Comparison of ENCODE assay signal across 8 mouse cellular contexts in the genomic region with DNA sequence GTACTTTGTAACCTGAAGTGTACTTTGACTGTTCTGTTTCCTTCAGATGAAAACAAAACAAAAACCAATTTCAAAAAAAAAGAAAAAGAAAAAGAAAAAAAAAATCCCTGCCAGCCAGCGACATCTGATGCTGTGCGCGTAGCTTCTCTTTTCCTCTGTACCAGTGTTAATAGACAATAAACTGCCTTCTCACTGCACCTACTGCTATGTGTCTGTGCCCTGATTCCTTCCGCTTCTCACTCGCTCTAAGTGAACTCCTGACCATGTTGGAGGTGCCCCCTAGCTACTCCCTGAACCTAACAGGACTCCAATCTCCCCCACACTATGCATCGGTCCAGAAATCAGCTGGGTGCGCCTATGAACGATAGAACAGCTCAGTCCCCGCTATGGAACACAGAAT. TPM values are rescaled to one million over a fixed set of nuclear protein-coding genes. Genes with fewer than 3 reads are reported as not detected.
DNase-seq lines count a peak whose midpoint lies in the region; ATAC-seq and TF ChIP-seq lines count a peak whose summit lies in the region.

TSS of gene Akap2 (plus strand) at position 304 of the 400 bp plus-strand sequence.

- no peak for TF ChIP-seq CTCF in gastrocnemius, adult 2 months (IDR thresholded peaks at IDR 0.05)

- no peak for DNase-seq in neural tube, embryonic 11.5 days (ENCODE audit: low spot score)
- DNase-seq in neural tube, embryonic 10.5 days (ENCODE audit: extremely low spot score, low spot score): no peak
- no peak for DNase-seq in gastrocnemius, adult 2 months
- no peak for DNase-seq in embryo, embryonic 11 days
- DNase-seq in lung, postnatal 25 days (ENCODE audit: low spot score): no peak

- H3K27ac ChIP-seq in neural tube, embryonic 11.5 days (ENCODE audit: low read depth, low read length): no peak within 1 kb of the TSS
- no peak within 1 kb of the TSS for H3K27ac ChIP-seq in gastrocnemius, adult 2 months
- no peak within 1 kb of the TSS for H3K27ac ChIP-seq in hindbrain, embryonic 12.5 days
- H3K27ac ChIP-seq in midbrain, embryonic 13.5 days: no peak within 1 kb of the TSS

- H3K36me3 ChIP-seq in neural tube, embryonic 11.5 days (ENCODE audit: control insufficient read depth, insufficient read depth, low read length): no peaks in the 10 kb centered on the region
- H3K36me3 ChIP-seq in hindbrain, embryonic 12.5 days: no peaks in the 10 kb centered on the region
- no peaks in the 10 kb centered on the region for H3K36me3 ChIP-seq in midbrain, embryonic 13.5 days

- no peak for ATAC-seq in neural tube, embryonic 11.5 days (ENCODE audit: insufficient read depth, low FRiP score, low TSS enrichment)
- no peak for ATAC-seq in hindbrain, embryonic 12.5 days (ENCODE audit: low FRiP score)
- ATAC-seq in midbrain, embryonic 13.5 days: no peak
- ATAC-seq in megakaryocyte-erythroid progenitor cell, adult 5-6 weeks (replicated peaks; ENCODE audit: low FRiP score, low TSS enrichment, poor library complexity, severe bottlenecking): no peak

- no peak within 1 kb of the TSS for H3K4me3 ChIP-seq in neural tube, embryonic 11.5 days (ENCODE audit: low read depth, low read length)
- H3K4me3 ChIP-seq in gastrocnemius, adult 2 months: no peak within 1 kb of the TSS
- no peak within 1 kb of the TSS for H3K4me3 ChIP-seq in hindbrain, embryonic 12.5 days
- H3K4me3 ChIP-seq in midbrain, embryonic 13.5 days (replicated peaks): no peak within 1 kb of the TSS

- H3K4me2 ChIP-seq in neural tube, embryonic 11.5 days (ENCODE audit: low read depth): no peak within 1 kb of the TSS
- no peak within 1 kb of the TSS for H3K4me2 ChIP-seq in hindbrain, embryonic 12.5 days (replicated peaks)
- no peak within 1 kb of the TSS for H3K4me2 ChIP-seq in midbrain, embryonic 13.5 days (replicated peaks)

- no peaks in the 10 kb centered on the region for H3K27me3 ChIP-seq in neural tube, embryonic 11.5 days (ENCODE audit: control insufficient read depth, insufficient read depth, low read length)
- no peaks in the 10 kb centered on the region for H3K27me3 ChIP-seq in hindbrain, embryonic 12.5 days
- no peaks in the 10 kb centered on the region for H3K27me3 ChIP-seq in midbrain, embryonic 13.5 days

- WGBS in neural tube, embryonic 11.5 days: 86% methylated on average over 9 of the region's 9 CpGs
- WGBS in hindbrain, embryonic 12.5 days: 83% methylated on average over 9 of the region's 9 CpGs
- 81% methylated on average over 9 of the region's 9 CpGs for WGBS in midbrain, embryonic 13.5 days

- no peaks in the 10 kb centered on the region for H3K4me1 ChIP-seq in neural tube, embryonic 11.5 days (ENCODE audit: control insufficient read depth, insufficient read depth, low read length)
- H3K4me1 ChIP-seq in hindbrain, embryonic 12.5 days: peaks cover 4% of the 10 kb centered on the region; the same call in 1 of the 2 replicates
- peaks cover 6% of the 10 kb centered on the region; the same call in 1 of the 2 replicates for H3K4me1 ChIP-seq in midbrain, embryonic 13.5 days (replicated peaks)

- no peaks in the 10 kb centered on the region for H3K9me3 ChIP-seq in neural tube, embryonic 11.5 days (ENCODE audit: control insufficient read depth, low read length)
- H3K9me3 ChIP-seq in hindbrain, embryonic 12.5 days (replicated peaks): no peaks in the 10 kb centered on the region
- H3K9me3 ChIP-seq in midbrain, embryonic 13.5 days: no peaks in the 10 kb centered on the region

- H3K9ac ChIP-seq in neural tube, embryonic 11.5 days (ENCODE audit: low read length): no peak within 1 kb of the TSS
- H3K9ac ChIP-seq in hindbrain, embryonic 12.5 days: no peak within 1 kb of the TSS
- H3K9ac ChIP-seq in midbrain, embryonic 13.5 days (replicated peaks): no peak within 1 kb of the TSS

- intact Hi-C loops in gastrocnemius, adult 2 months (cut with DNase I): no loop called here

RNA-seq across cellular contexts. Expression of gene Akap2, which starts in this region (rescaled TPM):
- 29.7 TPM in 2 replicates for polyA plus RNA-seq in neural tube, embryonic 11.5 days (2014; fragmentation: Nextera tagmentation; extraction: Ambion mirVana)
- 10 to 100 TPM; 28.3 to 42.6 TPM for total RNA-seq in gastrocnemius, adult 2 months (2021)
- polyA plus RNA-seq in hindbrain, embryonic 12.5 days (2016; fragmentation: Nextera tagmentation; extraction: Ambion mirVana): 29.9 and 31.5 TPM in 2 replicates
- 12.1 and 12.3 TPM in 2 replicates for polyA plus RNA-seq in midbrain, embryonic 13.5 days (2015; fragmentation: Nextera tagmentation; extraction: Ambion mirVana)
- total RNA-seq in megakaryocyte-erythroid progenitor cell, adult 5-6 weeks (2014; fragmentation: Nextera tagmentation): 0.25 TPM in 1 of 2 replicates, not detected in the other
- total RNA-seq in megakaryocyte-erythroid progenitor cell, adult 5-6 weeks (2017): 0.04 and 0.42 TPM in 2 replicates

Comparison
In these comparisons a context has a peak if more than half of its experiments do, and no peak if none do; other contexts are left out.
1. RNA of gene Akap2 (total RNA-seq): 28.3 to 42.6 TPM in gastrocnemius, adult 2 months; 0.04 to 0.42 TPM in megakaryocyte-erythroid progenitor cell, adult 5-6 weeks; every median in the first group is over 10 times any median in the second.